Mouse (Mus musculus): ENCODE results near the gene Pfkfb3. TPM values are rescaled to one million over a fixed set of nuclear protein-coding genes. Genes with fewer than 3 reads are reported as not detected.

Gene Pfkfb3
- 10 to 100 TPM; 11.8 to 12.7 TPM for total RNA-seq (2021)

GRCm38 (mm10) chr2:11553471-11554400, at the start of gene Pfkfb3:
Gene Pfkfb3 (minus strand): TSS chr2:11554077.
- DNase-seq, result peak; percentile 83

GRCm38 (mm10) chr2:11602506-11603489, 48.9 kb upstream of the Pfkfb3 start:
- DNase-seq, result peak; percentile 97

DNA sequence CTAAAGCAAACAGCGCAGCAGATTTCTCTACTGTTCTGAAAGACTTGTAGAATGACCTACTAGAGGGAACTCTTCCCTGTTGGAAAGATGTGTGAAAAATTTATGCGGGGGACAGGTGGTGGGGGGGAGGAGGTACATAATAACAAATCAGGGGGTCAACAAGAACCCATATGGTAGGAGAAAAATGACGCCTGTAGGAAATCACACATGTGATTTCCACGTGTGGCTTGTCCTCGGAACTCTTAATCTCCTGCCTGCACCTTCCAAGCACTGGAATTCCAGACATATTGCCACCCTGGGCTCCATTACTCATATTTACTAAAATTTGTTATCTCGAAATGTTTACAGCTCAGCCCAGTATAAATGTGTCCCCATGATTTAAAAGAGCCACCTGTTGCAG, 47.9 kb upstream of the Pfkfb3 start:
- DNase-seq, result no peak

GRCm38 (mm10) chr2:11597906-11598305, 44.0 kb upstream of the Pfkfb3 start:
- DNase-seq, result no peak

GRCm38 (mm10) chr2:11596690-11597089, 42.8 kb upstream of the Pfkfb3 start:
- no peak for DNase-seq

DNA sequence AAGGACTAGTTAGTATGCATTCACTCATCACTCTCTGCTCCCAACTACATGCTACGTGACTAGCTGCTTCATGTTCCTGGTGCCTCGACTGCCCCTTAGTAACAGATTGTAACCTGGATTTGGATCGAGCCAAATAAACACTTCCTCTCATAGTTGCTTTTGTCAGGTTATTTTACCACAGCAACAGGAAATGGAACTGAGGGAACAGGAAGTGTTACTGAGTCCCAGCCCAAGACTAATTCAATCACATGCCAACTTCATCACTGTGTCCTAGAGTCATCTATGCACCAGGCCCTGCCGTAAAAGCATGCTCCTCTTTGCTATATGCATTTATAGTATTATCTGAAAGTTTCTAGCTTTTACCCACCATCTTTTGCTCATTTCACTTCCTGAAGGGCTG, 34.1 kb upstream of the Pfkfb3 start:
- no peak for DNase-seq

- no peak for DNase-seq
Observed at GRCm38 (mm10) chr2:11579399-11579798, 25.5 kb upstream of the Pfkfb3 start.

- DNase-seq, result no peak
Observed at GRCm38 (mm10) chr2:11578187-11578586, 24.3 kb upstream of the Pfkfb3 start.

DNA sequence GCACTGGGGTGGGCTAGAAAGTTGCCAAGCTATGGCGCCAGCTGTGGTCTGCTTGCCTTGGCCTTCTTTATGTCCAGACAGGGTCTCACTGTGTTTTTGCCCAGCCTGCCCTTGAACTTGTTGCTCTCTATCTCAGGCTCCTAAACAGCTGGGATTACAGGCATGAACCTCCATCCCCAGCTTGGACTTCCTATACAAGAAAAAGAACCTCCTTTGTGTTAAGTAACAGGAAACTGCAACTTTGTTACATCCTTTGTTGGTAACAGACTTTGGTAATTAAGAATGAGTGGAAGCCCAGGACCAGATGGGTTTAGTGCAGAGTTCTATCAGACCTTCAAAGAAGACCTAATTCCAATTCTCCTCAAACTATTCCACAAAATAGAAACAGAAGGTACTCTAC, 19.8 kb upstream of the Pfkfb3 start:
- DNase-seq, result no peak

- DNase-seq, result peak; percentile 18
Observed at GRCm38 (mm10) chr2:11571004-11571535, 17.2 kb upstream of the Pfkfb3 start.

DNA sequence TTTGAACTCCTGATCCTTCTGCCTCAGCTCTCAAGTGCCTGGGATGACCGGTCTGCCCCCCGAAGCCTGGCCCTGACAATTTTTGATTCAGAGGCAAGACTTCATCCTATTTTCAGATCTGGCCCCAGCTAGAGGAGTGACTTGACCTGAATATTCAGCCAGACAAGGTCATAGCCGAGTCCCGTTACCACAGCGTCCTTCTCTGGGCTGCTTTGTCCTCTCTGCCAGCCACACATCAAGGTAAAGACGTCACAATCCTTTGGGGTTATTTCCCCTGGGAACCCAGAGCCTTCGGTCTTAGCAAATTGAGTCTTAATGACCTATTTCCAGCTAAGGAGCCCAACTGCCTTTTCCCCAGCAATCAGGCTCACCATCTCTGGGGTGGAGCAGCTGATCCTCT, 14.6 kb upstream of the Pfkfb3 start:
- DNase-seq, result no peak

- peak; percentile 33 for DNase-seq
Observed at GRCm38 (mm10) chr2:11567781-11568362, 14.0 kb upstream of the Pfkfb3 start.

- DNase-seq, result no peak
Observed at GRCm38 (mm10) chr2:11566898-11567297, 13.0 kb upstream of the Pfkfb3 start.

DNA sequence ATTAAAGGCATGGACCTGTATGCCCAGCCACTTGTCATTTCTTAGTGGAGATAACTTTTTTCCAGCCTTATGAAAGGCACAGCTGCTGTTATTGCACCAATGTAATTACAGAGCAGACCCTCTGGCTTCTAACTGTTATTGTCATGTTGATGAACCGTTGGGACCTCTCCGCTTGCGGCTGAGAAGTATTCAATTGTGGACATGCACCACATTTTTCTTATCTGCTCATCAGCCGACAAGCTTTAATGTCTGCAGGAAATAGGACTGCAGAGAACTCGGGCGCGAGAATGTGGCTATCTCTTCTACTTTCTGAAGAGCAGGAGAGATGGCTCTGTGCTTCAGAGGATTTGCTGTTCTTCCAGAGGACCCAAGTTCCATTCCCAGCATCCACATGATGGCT, 12.4 kb upstream of the Pfkfb3 start:
- no peak for DNase-seq

DNA sequence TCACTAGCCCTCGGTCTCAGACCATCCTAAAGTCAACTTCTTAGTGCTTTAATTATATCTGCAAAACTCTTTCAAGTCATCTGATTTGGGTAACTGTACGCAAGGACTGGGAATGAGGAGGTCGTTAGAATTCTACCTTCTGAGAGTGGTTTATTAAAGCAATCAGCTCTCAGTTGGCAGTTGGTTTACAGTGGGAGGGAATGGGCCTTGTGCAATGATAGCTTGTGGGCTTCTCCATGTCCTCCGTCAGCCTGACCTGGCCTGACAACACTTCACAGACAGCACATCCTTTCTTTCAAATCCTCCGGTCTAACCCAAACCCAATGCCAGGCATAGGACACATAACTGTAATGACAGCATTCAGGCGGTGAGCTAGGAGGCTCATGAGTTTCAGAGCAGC, 10.9 kb upstream of the Pfkfb3 start:
- DNase-seq, result no peak

GRCm38 (mm10) chr2:11563256-11563655, 9.4 kb upstream of the Pfkfb3 start:
- DNase-seq, result no peak

DNA sequence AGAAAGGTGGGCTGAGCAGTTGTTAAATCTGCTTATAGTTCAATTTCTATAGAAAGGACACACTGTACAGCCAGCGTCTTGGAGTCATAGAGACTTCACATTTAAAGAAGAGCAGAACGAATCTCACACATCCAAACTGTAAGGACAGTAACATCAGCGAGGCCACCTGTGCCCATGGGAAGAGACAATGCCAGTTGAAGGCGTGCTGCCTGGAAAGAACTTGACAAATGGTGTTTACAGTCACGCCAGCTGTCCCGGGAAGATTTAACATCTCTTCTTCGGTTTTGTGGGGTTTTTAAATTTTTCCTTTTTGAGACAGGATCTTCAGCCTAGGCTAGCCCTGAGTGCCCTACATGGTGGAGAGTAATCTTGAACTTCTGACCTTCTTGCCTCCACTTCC, 4.8 kb upstream of the Pfkfb3 start:
- DNase-seq, result no peak

DNA sequence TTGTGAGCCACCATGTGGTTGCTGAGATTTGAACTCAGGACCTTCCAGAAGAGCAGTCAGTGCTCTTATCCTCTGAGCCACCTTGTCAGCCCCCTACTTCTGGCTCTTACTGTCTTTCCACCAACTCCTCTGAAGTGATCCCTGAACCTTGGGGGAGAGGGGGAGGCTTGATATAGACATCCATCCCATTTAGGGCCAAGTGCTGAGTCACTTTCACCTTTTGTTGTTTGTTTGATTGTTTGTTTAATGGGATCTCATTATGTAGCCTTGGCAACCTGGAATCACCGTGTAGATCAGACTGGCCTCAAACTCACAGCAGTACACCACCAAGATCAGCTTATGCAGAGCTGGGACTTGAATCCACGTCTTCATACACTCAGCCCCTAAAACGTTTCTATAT, 3.4 kb upstream of the Pfkfb3 start:
- no peak for DNase-seq

DNA sequence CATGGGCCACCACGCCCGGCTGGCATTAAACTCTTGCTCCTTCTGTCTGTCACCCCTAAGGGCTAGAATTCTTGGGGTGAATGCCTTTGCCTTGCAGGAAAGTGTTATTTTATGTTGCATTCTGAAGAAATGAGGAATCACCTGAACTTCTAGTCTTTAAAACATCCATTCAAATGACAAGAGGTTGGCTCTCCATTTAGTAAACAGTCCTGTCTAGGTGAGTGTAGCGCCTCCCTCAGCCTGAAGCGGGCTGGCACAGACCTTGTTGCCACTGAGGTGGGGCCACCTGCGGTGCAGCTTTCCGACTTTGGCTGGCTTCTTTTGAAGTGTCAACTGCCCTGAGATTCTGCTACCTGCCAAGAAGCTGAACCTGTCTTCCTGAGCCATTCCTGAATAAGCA, 1.4 kb upstream of the Pfkfb3 start:
- DNase-seq, result no peak

- peak; percentile 28 for DNase-seq
Observed at GRCm38 (mm10) chr2:11552966-11553451, 868 bp downstream of the Pfkfb3 start.

DNA sequence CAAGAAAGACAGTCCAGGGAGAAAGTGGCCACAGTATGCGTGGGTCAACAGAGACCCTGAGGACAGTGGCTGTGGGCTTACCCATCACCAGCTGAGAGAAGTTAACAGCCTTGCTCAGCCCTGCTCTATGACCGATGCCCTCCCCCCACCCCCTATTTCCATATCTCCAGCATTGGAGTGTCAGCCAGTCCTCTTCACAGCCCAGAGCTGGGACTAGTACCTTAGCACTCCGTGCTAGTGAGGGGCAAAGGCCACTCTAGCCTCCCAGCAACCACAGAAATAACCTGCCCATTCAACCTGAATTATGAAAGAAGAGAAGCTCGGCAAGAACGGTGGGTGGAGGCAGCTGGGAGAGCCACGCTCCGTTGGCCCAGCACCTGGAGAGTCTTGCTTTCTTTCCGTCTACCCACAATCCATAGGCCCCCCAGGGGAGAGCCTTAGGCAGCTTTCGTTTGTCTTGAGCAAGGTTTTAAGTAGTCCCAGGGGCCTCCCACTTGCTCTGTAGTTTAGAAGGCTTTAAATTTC, 1.5 kb downstream of the Pfkfb3 start:
- DNase-seq, result no peak

DNA sequence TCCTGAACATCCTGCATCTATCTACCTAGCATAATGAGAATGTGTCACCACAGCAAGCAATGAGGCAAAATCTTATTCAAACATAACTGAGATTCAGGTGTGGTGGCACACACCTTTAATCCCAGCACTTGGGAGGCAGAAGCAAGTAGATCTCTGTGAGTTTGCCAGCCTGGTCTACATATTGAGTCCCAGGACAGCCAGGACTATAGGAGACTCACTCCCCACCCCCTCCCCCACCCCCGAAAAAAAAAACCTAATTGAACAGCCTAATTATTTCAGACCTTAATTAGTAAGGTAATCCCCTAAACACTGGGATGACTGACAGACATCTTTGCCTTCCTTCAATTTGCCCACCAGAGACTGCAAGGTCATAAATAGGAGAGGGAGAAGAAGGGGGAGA, 2.2 kb downstream of the Pfkfb3 start:
- no peak for DNase-seq

Data from heart, postnatal 4 days (tissue).